Mouse (Mus musculus) stomach, embryonic 14.5 days (tissue): ENCODE measurements at regions not wholly inside any gene's neighbourhood (a gene's known extent, or its start where the extent isn't known, plus 50 kb on each side); places are given as distances from the start of the nearest gene placed in this dataset.
A peak's percentile ranks its signal among the peaks of the same experiment; 100 is the strongest.

Source experiments
- ATAC-seq: fragments of 200-750 bp; cut with Nextera tagmentation; 2 replicates; pipeline ENCODE4 v1.8.0; 2017; ENCODE audit warnings: low read depth, moderate TSS enrichment; ENCODE audit not compliant: insufficient number of reproducible peaks, insufficient read depth, low FRiP score
- H3K27ac ChIP-seq: fragments of 300-500 bp; sonication (generic); 2 replicates; pipeline ENCODE4 v1.5.1; 2014; ENCODE audit warnings: mild to moderate bottlenecking, low read length, moderate library complexity, mixed read lengths
- H3K27me3 ChIP-seq: fragments of 300-500 bp; sonication (generic); 2 replicates; pipeline ENCODE4 v1.6.1; 2014; ENCODE audit warnings: low read length, control low read depth, mixed read lengths; ENCODE audit not compliant: control insufficient read depth, insufficient read depth
- H3K36me3 ChIP-seq: fragments of 300-500 bp; sonication (generic); 2 replicates; pipeline ENCODE4 v1.6.1; 2014; ENCODE audit warnings: mild to moderate bottlenecking, control low read depth, low read length, moderate library complexity, mixed read lengths; ENCODE audit not compliant: control insufficient read depth, insufficient read depth
- H3K4me1 ChIP-seq: fragments of 300-500 bp; sonication (generic); 2 replicates; pipeline ENCODE4 v1.6.1; 2014; ENCODE audit warnings: low read length, control low read depth, mixed read lengths; ENCODE audit not compliant: control insufficient read depth, insufficient read depth
- H3K4me2 ChIP-seq: fragments of 300-500 bp; sonication (generic); replicated peaks from 2 replicates; pipeline ENCODE4 v1.6.1; 2014; ENCODE audit warnings: low read depth, low read length, control low read depth
- H3K4me3 ChIP-seq: fragments of 300-500 bp; sonication (generic); 2 replicates; pipeline ENCODE4 v1.5.1; 2014; ENCODE audit warnings: low read depth, low read length, control low read depth
- H3K9ac ChIP-seq: fragments of 300-500 bp; sonication (generic); replicated peaks from 2 replicates; pipeline ENCODE4 v1.6.1; 2014; ENCODE audit warnings: low read depth, mild to moderate bottlenecking, control low read depth, low read length, moderate library complexity, mixed read lengths
- H3K9me3 ChIP-seq: fragments of 300-500 bp; sonication (generic); 2 replicates; pipeline ENCODE4 v1.6.1; 2016; ENCODE audit warnings: low read depth, low read length, control low read depth; ENCODE audit not compliant: control insufficient read depth
- WGBS: fragments of 180-500 bp; shearing (Covaris S2); extraction: QIAGEN DNeasy Blood & Tissue Kit; methylation state at CpG from one replicate; pipeline ENCODE4 v1.1.7; 2014; 5-methylcytosine and 5-hydroxymethylcytosine counted together

DNA sequence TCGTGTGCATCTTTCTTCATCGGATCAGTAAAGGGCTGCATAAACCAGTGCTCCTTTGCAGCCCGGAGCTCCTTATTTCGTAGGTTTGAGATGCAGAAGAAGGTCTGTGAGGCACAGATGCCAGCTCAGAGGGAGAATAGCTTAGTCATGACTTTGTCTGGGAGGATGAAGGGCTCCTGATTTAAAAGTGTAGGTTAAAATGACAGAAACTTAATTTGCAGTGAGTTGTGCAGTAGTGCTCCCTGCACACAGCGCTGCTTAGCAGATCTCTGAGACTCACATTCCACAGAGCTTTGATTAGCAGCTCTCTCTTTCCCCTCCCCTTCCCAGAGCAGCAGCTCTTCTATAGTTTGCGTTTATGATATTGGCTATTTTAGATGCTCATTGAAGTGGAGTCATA lies 200.9 kb downstream of the Vrk1 start:
- Histone ChIP-seq H3K9me3 (no peaks in the 10 kb centered on the region), H3K27ac (no peak overlapping the region), H3K4me2 (no peak overlapping the region), H3K4me1 (no peaks in the 10 kb centered on the region), H3K9ac (no peak overlapping the region), H3K36me3 (no peaks in the 10 kb centered on the region), H3K27me3 (no peaks in the 10 kb centered on the region), H3K4me3 (no peak overlapping the region)
- ATAC-seq, result no peak
- 79% methylated on average over 6 of the region's 6 CpGs for WGBS

- H3K27me3 ChIP-seq, result no peaks in the 10 kb centered on the region
- no peak overlapping the region for H3K9ac ChIP-seq
- no peak for ATAC-seq
- no peaks in the 10 kb centered on the region for H3K36me3 ChIP-seq
- H3K27ac ChIP-seq, result no peak overlapping the region
- H3K4me3 ChIP-seq, result no peak overlapping the region
- H3K9me3 ChIP-seq, result no peaks in the 10 kb centered on the region
- 90% methylated on average over 8 of the region's 8 CpGs for WGBS
- H3K4me1 ChIP-seq, result no peaks in the 10 kb centered on the region
- H3K4me2 ChIP-seq, result no peak overlapping the region
These were observed 201.5 kb downstream of the Vrk1 start for GRCm38 (mm10) chr12:106211488-106211887.

- no peak for ATAC-seq
These were observed 202.4 kb downstream of the Vrk1 start for GRCm38 (mm10) chr12:106212397-106212796.

GRCm38 (mm10) chr12:106220071-106220470 lies 210.0 kb downstream of the Vrk1 start:
- Histone ChIP-seq H3K9ac (no peak overlapping the region), H3K36me3 (no peaks in the 10 kb centered on the region), H3K4me3 (no peak overlapping the region), H3K4me2 (no peak overlapping the region), H3K27ac (no peak overlapping the region), H3K27me3 (no peaks in the 10 kb centered on the region), H3K9me3 (no peaks in the 10 kb centered on the region), H3K4me1 (0 out of 2 replicates have a peak, but pooled peaks cover 2% of the 10 kb centered on the region)
- no peak for ATAC-seq
- 29% methylated on average over 3 of the region's 3 CpGs for WGBS

More at GRCm38 (mm10) chr12:106212397-106212796, 202.4 kb downstream of the Vrk1 start:
- 78% methylated on average over 5 of the region's 5 CpGs for WGBS
- no peak overlapping the region for H3K4me3 ChIP-seq
- H3K27ac ChIP-seq, result no peak overlapping the region
- no peak overlapping the region for H3K4me2 ChIP-seq
- no peaks in the 10 kb centered on the region for H3K4me1 ChIP-seq
- no peaks in the 10 kb centered on the region for H3K27me3 ChIP-seq
- no peak overlapping the region for H3K9ac ChIP-seq
- no peaks in the 10 kb centered on the region for H3K36me3 ChIP-seq
- no peaks in the 10 kb centered on the region for H3K9me3 ChIP-seq

- Histone ChIP-seq H3K9me3 (no peaks in the 10 kb centered on the region), H3K9ac (no peak overlapping the region), H3K4me1 (0 out of 2 replicates have a peak, but pooled peaks cover 2% of the 10 kb centered on the region), H3K27ac (no peak overlapping the region), H3K36me3 (no peaks in the 10 kb centered on the region), H3K27me3 (no peaks in the 10 kb centered on the region), H3K4me3 (no peak overlapping the region), H3K4me2 (no peak overlapping the region)
- no peak for ATAC-seq
- WGBS, result 45% methylated on average over 7 of the region's 7 CpGs
These were observed 216.2 kb downstream of the Vrk1 start for GRCm38 (mm10) chr12:106226276-106226675.

DNA sequence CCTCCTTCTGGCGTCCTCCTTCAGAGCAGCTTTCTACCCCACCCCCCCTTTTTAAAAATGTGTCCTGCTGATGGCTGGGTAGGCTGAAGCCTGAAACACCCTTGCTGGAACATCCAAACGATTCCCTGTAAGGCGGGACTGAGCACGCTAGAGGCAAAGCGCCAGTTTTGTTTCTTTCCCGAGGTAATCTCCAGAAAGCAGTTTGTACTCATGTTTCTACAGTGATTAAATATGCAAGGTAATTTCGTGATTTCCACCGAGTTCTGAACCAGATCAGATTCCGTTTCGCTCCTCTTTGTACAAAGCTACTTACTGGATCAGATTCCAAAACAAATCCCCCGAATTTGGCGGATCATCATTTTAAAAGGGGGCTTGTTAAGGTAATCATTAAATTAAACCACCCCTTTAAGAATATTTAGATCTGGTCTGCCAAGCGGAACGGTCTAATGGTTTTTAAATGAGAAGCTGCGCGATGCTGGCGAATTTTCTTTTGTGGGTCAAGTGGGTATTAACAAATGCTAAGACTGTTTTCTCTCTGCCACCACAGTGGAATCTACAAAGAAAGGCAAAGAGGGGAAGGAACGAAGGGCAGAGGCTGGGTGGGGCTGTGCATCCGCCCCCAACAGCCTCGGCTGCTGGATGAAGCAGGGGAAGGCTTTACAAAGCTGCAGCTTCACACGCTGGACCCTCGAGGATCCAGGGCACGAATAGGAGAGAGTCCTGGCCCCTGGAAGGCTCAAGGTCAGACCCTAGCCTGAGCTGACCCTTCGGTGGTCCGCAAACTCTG lies 216.9 kb downstream of the Vrk1 start:
- no peak for ATAC-seq
- no peaks in the 10 kb centered on the region for H3K27me3 ChIP-seq
- H3K4me1 ChIP-seq, result 0 out of 2 replicates have a peak, but pooled peaks cover 2% of the 10 kb centered on the region
- WGBS, result 24% methylated on average over 25 of the region's 25 CpGs
- H3K4me2 ChIP-seq, result peak overlapping the region; percentile 16; the same call in 1 of the 2 replicates
- no peak overlapping the region for H3K4me3 ChIP-seq
- no peaks in the 10 kb centered on the region for H3K36me3 ChIP-seq
- H3K9ac ChIP-seq, result no peak overlapping the region
- no peaks in the 10 kb centered on the region for H3K9me3 ChIP-seq
- no peak overlapping the region for H3K27ac ChIP-seq

- H3K4me3 ChIP-seq, result no peak overlapping the region
- H3K27ac ChIP-seq, result no peak overlapping the region
- no peak overlapping the region for H3K9ac ChIP-seq
- no peaks in the 10 kb centered on the region for H3K27me3 ChIP-seq
- no peak for ATAC-seq
- no peaks in the 10 kb centered on the region for H3K36me3 ChIP-seq
- 0 out of 2 replicates have a peak, but pooled peaks cover 2% of the 10 kb centered on the region for H3K4me1 ChIP-seq
- no peaks in the 10 kb centered on the region for H3K9me3 ChIP-seq
- WGBS, result 27% methylated on average over 8 of the region's 8 CpGs
- H3K4me2 ChIP-seq, result peak overlapping the region; percentile 16; the same call in 1 of the 2 replicates
These were observed 217.5 kb downstream of the Vrk1 start for GRCm38 (mm10) chr12:106227563-106227840.

DNA sequence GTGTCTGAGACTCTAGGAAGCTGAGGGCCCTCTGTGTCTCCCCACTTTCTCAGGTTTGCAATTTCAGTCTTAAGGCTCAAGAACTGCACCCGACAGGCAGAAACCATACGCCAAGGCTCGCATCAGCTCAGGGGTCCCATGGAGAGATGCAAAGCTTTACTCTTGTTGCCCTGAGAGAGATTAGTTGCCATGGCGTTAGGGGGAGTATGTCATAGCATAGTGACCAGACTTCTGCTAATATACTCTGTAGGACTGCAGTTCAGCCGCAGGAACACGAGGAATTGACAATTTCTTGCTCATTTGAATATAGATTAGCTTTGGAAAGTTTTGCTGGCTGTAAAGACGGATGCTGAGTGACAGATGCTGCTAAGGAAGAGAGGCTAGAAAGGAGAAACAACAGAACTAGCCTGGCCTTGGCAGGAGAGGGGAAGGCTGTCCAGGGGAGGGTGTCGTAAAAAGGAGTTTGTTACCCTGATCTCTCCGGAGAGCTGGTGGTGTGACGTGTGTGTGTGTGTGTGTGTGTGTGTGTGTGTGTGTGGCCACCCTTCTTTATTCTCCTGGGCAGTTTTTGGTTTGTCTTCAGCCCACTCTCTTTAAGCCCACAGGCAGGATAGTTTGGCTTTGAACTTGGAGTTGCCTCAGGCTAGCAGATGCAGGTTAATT lies 235.3 kb downstream of the Vrk1 start:
- ATAC-seq, result no peak
- H3K4me1 ChIP-seq, result no peaks in the 10 kb centered on the region
- 67% methylated on average over 10 of the region's 10 CpGs for WGBS
- no peaks in the 10 kb centered on the region for H3K9me3 ChIP-seq
- no peak overlapping the region for H3K4me2 ChIP-seq
- H3K9ac ChIP-seq, result no peak overlapping the region
- no peaks in the 10 kb centered on the region for H3K36me3 ChIP-seq
- H3K27ac ChIP-seq, result no peak overlapping the region
- H3K4me3 ChIP-seq, result no peak overlapping the region
- H3K27me3 ChIP-seq, result no peaks in the 10 kb centered on the region
